Mouse (Mus musculus): ENCODE data around the gene Tmem232.

DNA sequence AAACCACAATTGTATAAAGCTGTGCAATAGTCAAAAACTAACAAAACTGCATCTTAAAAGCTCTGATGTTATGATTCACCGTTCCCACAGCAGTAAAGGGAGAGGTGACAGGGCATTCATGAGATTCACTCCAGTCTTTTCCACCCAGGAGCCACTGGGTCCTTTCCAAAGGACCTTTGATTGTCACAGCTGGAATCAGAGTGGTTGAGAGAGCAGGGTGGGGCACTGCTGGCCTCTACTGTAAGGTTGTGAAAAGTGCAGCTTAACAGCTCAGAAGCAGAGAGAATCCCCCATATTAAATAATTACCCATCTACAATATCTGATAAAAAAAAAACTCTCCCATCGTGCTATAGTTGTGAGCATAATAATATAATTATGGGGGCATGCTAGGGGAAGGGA lies 288.4 kb downstream of the Tmem232 start:
- TF ChIP-seq GATA1 (IDR thresholded peaks at IDR 0.05; ENCODE audit: borderline replicate concordance, low read length) (no peak), FLI1 (IDR thresholded peaks at IDR 0.05; ENCODE audit: low read length) (no peak)
